Mouse (Mus musculus) stomach, embryonic 16.5 days (tissue): ENCODE measurements around the gene Slc25a26. TPM values are rescaled to one million over a fixed set of nuclear protein-coding genes. Genes with fewer than 3 reads are reported as not detected.
A peak's percentile ranks its signal among the peaks of the same experiment; 100 is the strongest.

Experiments used
- ATAC-seq: fragments of 200-750 bp; cut with Nextera tagmentation; 2 replicates; pipeline ENCODE4 v1.8.0; 2017; ENCODE audit warnings: moderate number of reproducible peaks, moderate TSS enrichment; ENCODE audit not compliant: insufficient read depth, low FRiP score
- H3K27ac ChIP-seq: fragments of 300-500 bp; sonication (generic); 2 replicates; pipeline ENCODE4 v1.5.1; 2014; ENCODE audit warnings: low read length
- H3K27me3 ChIP-seq: fragments of 300-500 bp; sonication (generic); 2 replicates; pipeline ENCODE4 v1.6.1; 2014; ENCODE audit warnings: low read length, control low read depth, mixed read lengths; ENCODE audit not compliant: control insufficient read depth, insufficient read depth
- H3K36me3 ChIP-seq: fragments of 300-500 bp; sonication (generic); 2 replicates; pipeline ENCODE4 v1.6.1; 2014; ENCODE audit warnings: low read length; ENCODE audit not compliant: control insufficient read depth, insufficient read depth
- H3K4me1 ChIP-seq: fragments of 300-500 bp; sonication (generic); 2 replicates; pipeline ENCODE4 v1.6.1; 2014; ENCODE audit warnings: low read length, control low read depth, mixed read lengths; ENCODE audit not compliant: control insufficient read depth, insufficient read depth
- H3K4me2 ChIP-seq: fragments of 300-500 bp; sonication (generic); 2 replicates; pipeline ENCODE4 v1.6.1; 2014; ENCODE audit warnings: low read depth, low read length, mixed read lengths
- H3K4me3 ChIP-seq: fragments of 300-500 bp; sonication (generic); replicated peaks from 2 replicates; pipeline ENCODE4 v1.5.1; 2014; ENCODE audit warnings: mild to moderate bottlenecking, low read length
- H3K9ac ChIP-seq: fragments of 300-500 bp; sonication (generic); 2 replicates; pipeline ENCODE4 v1.6.1; 2014; ENCODE audit warnings: low read length
- H3K9me3 ChIP-seq: fragments of 300-500 bp; sonication (generic); replicated peaks from 2 replicates; pipeline ENCODE4 v1.6.1; 2016; ENCODE audit warnings: low read length, control low read depth; ENCODE audit not compliant: control insufficient read depth
- WGBS: fragments of 180-500 bp; shearing (Covaris S2); extraction: QIAGEN DNeasy Blood & Tissue Kit; methylation state at CpG from one replicate; pipeline ENCODE4 v1.1.7; 2014; 5-methylcytosine and 5-hydroxymethylcytosine counted together
- polyA plus RNA-seq: library from polyadenylated mRNA; unstranded; fragments of >200 nt; fragmentation: Nextera tagmentation; extraction: Ambion mirVana; gene quantifications from 2 replicates; pipeline ENCODE4 v1.2.1, GENCODE M21; 2015

The Slc25a26 gene
- polyA plus RNA-seq, 1 experiment from 2014 or later = 8.2 TPM

DNA sequence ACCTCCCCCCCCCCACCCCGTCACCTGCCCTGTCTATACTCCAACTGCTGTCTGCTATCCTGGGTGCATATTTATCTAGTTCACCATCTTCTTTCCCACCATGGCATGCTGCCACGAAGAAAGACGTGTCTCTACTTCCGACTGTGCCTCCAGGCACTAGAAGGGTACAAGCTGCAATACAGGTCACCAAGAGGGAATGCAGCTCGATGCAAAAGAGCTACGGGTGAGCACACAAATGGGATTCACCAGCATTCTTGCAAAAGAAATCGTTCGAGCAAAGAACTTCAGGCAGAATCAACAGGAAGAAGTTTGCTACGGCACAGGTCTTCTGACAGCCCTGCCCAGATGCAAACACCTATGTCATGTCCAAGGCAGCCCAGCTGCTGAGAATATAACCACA, 134.6 kb downstream of the Slc25a26 start:
- H3K4me1 ChIP-seq = peaks cover 50% of the 10 kb centered on the region
- peak overlapping the region; percentile 43; the same call in 1 of the 2 replicates for H3K27ac ChIP-seq
- H3K9me3 ChIP-seq = no peaks in the 10 kb centered on the region
- no peak overlapping the region for H3K4me3 ChIP-seq
- H3K36me3 ChIP-seq = no peaks in the 10 kb centered on the region
- H3K4me2 ChIP-seq = no peak overlapping the region
- H3K9ac ChIP-seq = no peak overlapping the region
- H3K27me3 ChIP-seq = no peaks in the 10 kb centered on the region
- no peak for ATAC-seq
- WGBS = 61% methylated on average over 9 of the region's 9 CpGs

DNA sequence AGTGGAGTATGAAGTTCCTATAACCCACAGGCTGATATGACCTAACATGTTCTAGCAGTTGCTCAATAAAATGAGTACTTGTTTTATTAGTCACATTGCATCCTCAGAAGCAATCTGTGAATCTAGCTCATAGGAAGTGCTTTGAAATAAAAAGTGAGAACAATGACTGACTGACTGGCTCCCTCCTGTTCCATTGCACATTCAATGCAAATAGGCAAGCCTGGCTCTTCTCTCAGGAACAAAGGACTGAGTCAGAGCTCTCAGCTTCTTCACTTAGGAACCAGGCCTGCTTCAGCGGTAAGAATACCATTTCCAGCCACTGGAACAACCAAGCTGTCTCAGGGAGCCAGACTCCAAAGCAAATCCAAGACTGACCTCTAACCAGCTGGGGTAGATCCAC, 135.2 kb downstream of the Slc25a26 start:
- no peak overlapping the region for H3K9ac ChIP-seq
- peaks cover 55% of the 10 kb centered on the region for H3K4me1 ChIP-seq

DNA sequence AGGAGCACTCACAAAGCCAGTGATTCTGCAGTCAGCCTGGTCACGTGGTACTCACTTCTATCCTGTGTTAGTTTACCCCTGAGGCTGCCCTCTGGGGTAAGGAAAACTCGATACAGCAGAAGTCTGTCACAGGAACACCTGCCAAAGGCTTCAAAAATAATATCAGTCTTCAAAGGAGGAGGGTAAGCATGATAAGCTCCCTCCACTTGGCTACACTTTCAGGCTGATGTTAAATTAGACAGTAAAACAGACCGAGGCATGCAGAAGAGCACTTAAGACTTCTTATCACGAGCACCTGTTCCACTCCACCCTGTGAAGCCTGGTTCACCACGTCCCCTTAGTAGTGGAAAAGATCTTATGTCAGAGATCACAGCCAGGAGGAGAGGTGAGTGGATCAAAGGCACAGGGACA, 136.9 kb downstream of the Slc25a26 start:
- no peak overlapping the region for H3K4me2 ChIP-seq
- H3K27me3 ChIP-seq = no peaks in the 10 kb centered on the region
- ATAC-seq = peak; percentile 45; the same call in 1 of the 2 replicates
- H3K9me3 ChIP-seq = no peaks in the 10 kb centered on the region
- H3K4me3 ChIP-seq = no peak overlapping the region
- H3K9ac ChIP-seq = no peak overlapping the region
- WGBS = 42% methylated on average over 5 of the region's 5 CpGs
- peaks cover 50% of the 10 kb centered on the region for H3K4me1 ChIP-seq
- H3K36me3 ChIP-seq = no peaks in the 10 kb centered on the region
- H3K27ac ChIP-seq = peak overlapping the region; percentile 44

More for the DNA sequence above, 135.2 kb downstream of the Slc25a26 start:
- H3K27me3 ChIP-seq = no peaks in the 10 kb centered on the region
- peak overlapping the region; percentile 43; the same call in 1 of the 2 replicates for H3K27ac ChIP-seq
- no peaks in the 10 kb centered on the region for H3K9me3 ChIP-seq
- no peaks in the 10 kb centered on the region for H3K36me3 ChIP-seq
- 45% methylated on average over 1 of the region's 1 CpGs for WGBS
- H3K4me3 ChIP-seq = no peak overlapping the region
- ATAC-seq = no peak
- no peak overlapping the region for H3K4me2 ChIP-seq

DNA sequence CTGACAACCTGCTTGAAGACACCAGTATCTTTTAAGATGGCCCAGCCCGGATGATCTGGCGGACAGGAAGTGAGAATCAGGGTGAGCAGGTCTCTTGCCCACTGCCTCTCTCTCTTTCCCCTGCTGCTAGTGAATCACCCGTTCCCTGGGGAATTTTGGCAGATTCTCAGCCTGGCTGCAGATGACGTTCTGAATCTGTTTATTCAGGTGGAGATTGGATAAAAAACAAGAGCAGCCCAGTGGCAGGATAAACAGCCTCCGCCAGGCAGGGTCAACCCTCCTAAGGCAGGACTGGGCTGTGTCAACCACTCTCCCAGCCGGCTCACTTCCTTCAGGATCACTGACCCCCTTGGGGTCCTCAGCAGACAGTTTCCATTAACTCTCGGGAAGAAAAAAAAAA, 140.2 kb downstream of the Slc25a26 start:
- no peak for ATAC-seq
- peak overlapping the region; percentile 53 for H3K27ac ChIP-seq

DNA sequence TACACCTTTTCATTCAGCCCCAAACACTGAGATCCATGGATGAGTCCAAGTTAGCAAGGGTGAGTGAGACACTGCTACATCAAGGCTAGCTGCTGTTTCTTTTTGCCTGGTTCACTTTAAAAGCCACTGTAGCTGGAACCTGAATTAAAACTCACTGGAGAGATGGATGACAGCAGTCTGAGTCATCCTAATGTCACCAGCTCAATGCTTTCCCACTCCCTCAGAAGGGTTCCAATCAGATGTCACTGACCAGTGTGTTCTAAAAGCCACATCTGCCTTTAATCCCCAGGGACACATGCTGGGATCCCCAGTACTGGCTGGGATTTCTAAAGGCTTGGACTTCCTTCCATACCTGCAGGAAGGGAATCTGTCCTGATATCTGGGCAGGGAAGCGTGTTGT, 141.9 kb downstream of the Slc25a26 start:
- 78% methylated on average over 1 of the region's 1 CpGs for WGBS
- Histone ChIP-seq H3K4me3 (no peak overlapping the region), H3K4me2 (no peak overlapping the region), H3K27me3 (no peaks in the 10 kb centered on the region), H3K9ac (no peak overlapping the region), H3K27ac (no peak overlapping the region), H3K9me3 (no peaks in the 10 kb centered on the region), H3K4me1 (peaks cover 49% of the 10 kb centered on the region), H3K36me3 (no peaks in the 10 kb centered on the region)
- ATAC-seq = no peak

More for the DNA sequence above, 140.2 kb downstream of the Slc25a26 start:
- Histone ChIP-seq H3K36me3 (no peaks in the 10 kb centered on the region), H3K27me3 (no peaks in the 10 kb centered on the region), H3K9ac (no peak overlapping the region), H3K4me3 (no peak overlapping the region), H3K9me3 (no peaks in the 10 kb centered on the region), H3K4me1 (peaks cover 41% of the 10 kb centered on the region), H3K4me2 (no peak overlapping the region)
- 23% methylated on average over 7 of the region's 7 CpGs for WGBS

DNA sequence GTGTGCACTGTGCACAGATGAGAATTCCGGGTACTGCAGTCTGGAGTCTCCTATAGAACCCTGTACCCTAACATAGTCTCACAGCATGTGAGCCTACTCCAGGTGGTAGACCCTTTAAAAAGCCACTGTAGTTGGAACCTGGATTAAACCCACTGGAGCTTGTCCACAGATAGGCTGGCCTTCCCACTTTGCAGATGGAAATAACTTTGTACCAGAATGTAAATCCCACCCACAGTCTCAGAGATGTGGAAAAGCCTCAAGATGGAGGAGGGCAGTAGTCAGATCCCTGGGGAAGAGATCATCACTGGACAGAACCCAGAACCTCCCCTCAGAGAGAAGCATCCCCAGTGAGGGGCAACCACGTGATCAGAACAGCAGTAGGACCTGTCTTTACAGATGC, 143.9 kb downstream of the Slc25a26 start:
- WGBS = 86% methylated on average over 2 of the region's 2 CpGs
- no peak overlapping the region for H3K27ac ChIP-seq
- no peaks in the 10 kb centered on the region for H3K27me3 ChIP-seq
- no peak overlapping the region for H3K4me3 ChIP-seq
- H3K4me1 ChIP-seq = peaks cover 56% of the 10 kb centered on the region
- no peak for ATAC-seq
- H3K36me3 ChIP-seq = no peaks in the 10 kb centered on the region
- H3K9ac ChIP-seq = no peak overlapping the region
- H3K9me3 ChIP-seq = no peaks in the 10 kb centered on the region
- no peak overlapping the region for H3K4me2 ChIP-seq

DNA sequence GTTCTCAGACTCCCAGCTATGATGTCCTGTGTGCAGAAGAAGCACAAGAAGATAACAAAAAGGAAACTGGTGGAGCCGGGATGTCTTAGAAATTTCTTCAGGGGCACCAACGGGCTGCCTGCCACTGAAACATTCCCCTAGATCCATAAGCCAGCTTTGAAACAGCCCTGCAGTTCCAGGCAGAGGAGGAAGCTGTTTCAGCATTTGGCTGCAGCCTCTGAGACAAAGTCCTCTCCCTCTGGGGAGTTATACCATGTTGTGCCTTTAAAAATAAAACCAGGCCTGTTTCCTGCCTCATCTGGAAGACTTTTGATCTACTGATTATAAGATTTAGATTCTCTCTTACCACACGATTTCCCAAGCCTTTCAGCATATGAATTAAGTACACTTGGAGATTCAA, 144.5 kb downstream of the Slc25a26 start:
- no peaks in the 10 kb centered on the region for H3K9me3 ChIP-seq
- no peak for ATAC-seq
- H3K27ac ChIP-seq = no peak overlapping the region
- H3K4me3 ChIP-seq = no peak overlapping the region
- peaks cover 57% of the 10 kb centered on the region for H3K4me1 ChIP-seq
- H3K36me3 ChIP-seq = no peaks in the 10 kb centered on the region
- no peak overlapping the region for H3K9ac ChIP-seq
- WGBS = 59% methylated on average over 3 of the region's 3 CpGs
- no peaks in the 10 kb centered on the region for H3K27me3 ChIP-seq
- no peak overlapping the region for H3K4me2 ChIP-seq

DNA sequence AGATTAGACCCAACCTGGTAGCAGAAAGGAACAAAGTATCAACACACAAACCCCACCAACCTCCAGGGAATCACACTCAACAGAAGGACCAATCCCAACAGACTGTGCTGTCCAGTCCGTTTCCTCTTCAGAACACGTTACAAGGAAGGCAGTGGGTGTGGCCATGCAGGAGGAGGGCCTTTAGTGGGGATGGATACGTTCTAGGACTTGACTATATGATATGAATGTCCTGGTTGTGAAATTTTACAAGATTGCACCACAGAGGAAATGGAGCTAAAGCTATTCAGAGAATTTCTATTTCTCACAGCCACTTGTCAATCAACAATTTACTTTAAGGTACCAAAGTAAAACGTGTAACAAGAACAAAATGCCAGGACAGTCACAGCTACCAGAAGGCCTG, 145.6 kb downstream of the Slc25a26 start:
- no peak overlapping the region for H3K27ac ChIP-seq
- ATAC-seq = no peak
- H3K4me3 ChIP-seq = no peak overlapping the region
- WGBS = 34% methylated on average over 4 of the region's 4 CpGs
- no peak overlapping the region for H3K9ac ChIP-seq
- H3K36me3 ChIP-seq = no peaks in the 10 kb centered on the region
- no peak overlapping the region for H3K4me2 ChIP-seq
- H3K27me3 ChIP-seq = no peaks in the 10 kb centered on the region
- H3K9me3 ChIP-seq = no peaks in the 10 kb centered on the region
- H3K4me1 ChIP-seq = peaks cover 56% of the 10 kb centered on the region

DNA sequence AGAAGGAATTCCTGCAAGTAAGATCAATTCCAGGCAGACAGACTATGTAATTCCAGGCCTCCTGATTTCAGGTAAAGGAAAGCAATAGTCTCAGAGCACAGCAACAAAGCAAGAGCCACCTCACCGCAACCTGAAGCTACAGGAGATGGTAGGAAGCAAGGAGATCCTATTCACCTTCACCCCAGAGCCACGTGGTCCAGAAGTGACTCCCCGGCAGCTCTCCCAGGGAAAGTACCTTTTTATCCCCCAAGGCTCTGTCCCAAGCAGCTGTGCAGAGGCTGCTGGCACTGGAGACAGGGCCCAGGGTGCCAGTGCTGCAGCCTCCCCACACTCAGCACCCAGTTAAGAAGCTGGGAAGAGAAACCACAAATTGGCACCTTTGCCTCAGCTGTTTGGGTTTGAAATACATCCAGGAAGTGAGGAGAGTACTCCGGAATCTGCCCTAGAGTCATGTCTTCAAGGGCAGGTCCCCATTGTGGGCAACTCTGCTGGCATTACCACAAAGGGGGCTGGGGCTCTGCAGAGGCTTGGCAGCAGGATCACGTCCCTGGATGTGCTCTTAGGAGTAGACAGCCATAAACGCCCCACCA, 146.2 kb downstream of the Slc25a26 start:
- no peak overlapping the region for H3K4me3 ChIP-seq
- peaks cover 55% of the 10 kb centered on the region for H3K4me1 ChIP-seq
- ATAC-seq = no peak
- 60% methylated on average over 6 of the region's 6 CpGs for WGBS
- H3K36me3 ChIP-seq = no peaks in the 10 kb centered on the region
- H3K27me3 ChIP-seq = no peaks in the 10 kb centered on the region
- no peak overlapping the region for H3K4me2 ChIP-seq
- H3K9me3 ChIP-seq = no peaks in the 10 kb centered on the region
- no peak overlapping the region for H3K9ac ChIP-seq
- no peak overlapping the region for H3K27ac ChIP-seq
